Mouse (Mus musculus): Measurements from ENCODE around the gene Wdr64. TPM values are rescaled to one million over a fixed set of nuclear protein-coding genes. Genes with fewer than 3 reads are reported as not detected.

Gene Wdr64
- polyA plus RNA-seq, 1 experiment = not detected

- whole genome bisulfite sequencing = 19% methylated on average over 4 of the region's 4 CpGs
- no peaks in the 10 kb centered on the region for H3K4me1 ChIP-seq (ENCODE audit: control insufficient read depth, insufficient read depth, low read length)
- H3K4me3 ChIP-seq (replicated peaks; ENCODE audit: control insufficient read depth, low read depth, low read length) = no peak overlapping the region
- H3K27ac ChIP-seq (ENCODE audit: control insufficient read depth, insufficient read depth, low read depth, low read length, poor library complexity) = no peak overlapping the region
- TF ChIP-seq CTCF (IDR thresholded peaks at IDR 0.05; ENCODE audit: control insufficient read depth, insufficient read depth, low read length) = no peak
- TF ChIP-seq POLR2A (IDR thresholded peaks at IDR 0.05; ENCODE audit: borderline replicate concordance, control insufficient read depth, low read depth, low read length) = no peak
Measured at GRCm38 (mm10) chr1:175699796-175700195, 1.4 kb downstream of the Wdr64 start.

DNA sequence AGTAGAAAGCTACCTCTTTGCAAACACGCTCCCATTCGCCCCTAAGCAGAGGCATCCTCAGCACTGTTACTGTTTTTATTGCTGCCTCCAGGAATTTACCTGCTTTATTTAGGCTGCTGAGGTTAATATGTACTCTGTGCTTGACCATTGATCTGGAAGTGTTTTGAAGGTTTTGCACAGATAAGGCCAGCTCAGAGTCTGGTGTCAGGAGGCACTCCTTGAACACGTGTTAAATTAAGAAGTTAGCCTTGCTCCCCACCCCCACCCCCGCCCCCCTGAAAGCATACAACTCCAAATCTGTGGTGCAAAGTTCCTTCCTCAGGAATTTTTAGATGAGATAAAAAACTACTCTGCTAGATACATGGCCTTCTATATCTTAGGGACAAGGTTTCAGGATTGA is 2.8 kb downstream of the Wdr64 start:
- H3K4me1 ChIP-seq (ENCODE audit: control insufficient read depth, insufficient read depth, low read length) = no peaks in the 10 kb centered on the region
- 64% methylated on average over 4 of the region's 4 CpGs for WGBS

GRCm38 (mm10) chr1:175707599-175707998 is 9.2 kb downstream of the Wdr64 start:
- TF ChIP-seq POLR2A (IDR thresholded peaks at IDR 0.05; ENCODE audit: borderline replicate concordance, control insufficient read depth, low read depth, low read length) (no peak), CTCF (IDR thresholded peaks at IDR 0.05; ENCODE audit: control insufficient read depth, insufficient read depth, low read length) (no peak)
- WGBS = 52% methylated on average over 5 of the region's 5 CpGs
- no peak overlapping the region for H3K27ac ChIP-seq (ENCODE audit: control insufficient read depth, insufficient read depth, low read depth, low read length, poor library complexity)

More for the DNA sequence above, 2.8 kb downstream of the Wdr64 start:
- TF ChIP-seq POLR2A (IDR thresholded peaks at IDR 0.05; ENCODE audit: borderline replicate concordance, control insufficient read depth, low read depth, low read length) (no peak), CTCF (IDR thresholded peaks at IDR 0.05; ENCODE audit: control insufficient read depth, insufficient read depth, low read length) (no peak)
- Histone ChIP-seq H3K4me3 (replicated peaks; ENCODE audit: control insufficient read depth, low read depth, low read length) (no peak overlapping the region), H3K27ac (ENCODE audit: control insufficient read depth, insufficient read depth, low read depth, low read length, poor library complexity) (no peak overlapping the region)

DNA sequence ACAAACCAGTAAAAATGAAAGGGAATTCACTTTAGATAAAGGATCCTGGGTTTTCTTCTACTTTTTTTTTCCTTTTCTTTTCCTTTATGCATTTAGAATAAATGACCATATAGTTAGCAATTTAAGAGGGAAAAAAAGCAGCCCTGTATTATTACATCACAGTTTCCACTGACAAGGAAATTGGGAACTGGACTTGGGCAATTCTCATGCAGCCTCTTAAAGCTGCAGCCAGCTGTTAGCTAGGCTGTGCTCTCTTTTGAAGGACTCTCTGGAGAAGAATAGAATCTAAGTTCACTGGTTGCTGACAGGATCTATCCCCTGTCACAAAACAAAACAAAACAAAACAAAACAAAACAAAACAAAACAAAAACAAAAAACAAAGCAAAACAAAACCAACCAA is 9.6 kb downstream of the Wdr64 start:
- Histone ChIP-seq H3K4me3 (replicated peaks; ENCODE audit: control insufficient read depth, low read depth, low read length) (no peak overlapping the region), H3K4me1 (ENCODE audit: control insufficient read depth, insufficient read depth, low read length) (no peaks in the 10 kb centered on the region), H3K27ac (ENCODE audit: control insufficient read depth, insufficient read depth, low read depth, low read length, poor library complexity) (no peak overlapping the region)
- TF ChIP-seq POLR2A (IDR thresholded peaks at IDR 0.05; ENCODE audit: borderline replicate concordance, control insufficient read depth, low read depth, low read length) (no peak), CTCF (IDR thresholded peaks at IDR 0.05; ENCODE audit: control insufficient read depth, insufficient read depth, low read length) (no peak)

More at GRCm38 (mm10) chr1:175707599-175707998, 9.2 kb downstream of the Wdr64 start:
- Histone ChIP-seq H3K4me1 (ENCODE audit: control insufficient read depth, insufficient read depth, low read length) (no peaks in the 10 kb centered on the region), H3K4me3 (replicated peaks; ENCODE audit: control insufficient read depth, low read depth, low read length) (no peak overlapping the region)

DNA sequence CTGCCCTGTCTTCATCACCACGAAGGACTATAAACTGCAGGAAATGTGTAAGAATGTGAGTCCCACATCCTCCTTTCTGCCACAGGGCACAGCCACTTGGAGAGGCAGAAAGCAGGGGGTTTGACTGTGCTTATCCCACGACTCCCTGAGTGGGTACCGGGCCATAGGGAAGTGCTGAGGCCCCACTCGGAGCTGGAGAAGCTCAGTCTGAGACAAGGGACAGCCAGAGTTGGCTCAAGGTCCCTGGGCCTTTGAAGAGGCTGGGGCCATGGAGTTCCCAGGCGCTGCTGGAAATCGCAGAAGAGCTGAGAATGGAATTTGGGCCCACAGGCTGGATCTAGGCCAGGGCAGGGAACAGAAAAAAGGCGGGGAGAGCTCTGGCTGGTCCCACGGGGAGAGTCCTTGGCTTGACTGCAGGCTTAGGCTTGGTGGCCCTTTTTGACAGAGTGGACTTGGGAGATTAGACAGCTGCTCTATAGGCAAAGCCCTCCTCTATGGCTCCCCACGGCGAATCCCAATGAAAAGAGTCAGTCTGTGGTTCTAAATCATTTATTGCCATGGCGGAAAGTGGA is 14.0 kb downstream of the Wdr64 start:
- no peak overlapping the region for H3K4me3 ChIP-seq (replicated peaks; ENCODE audit: control insufficient read depth, low read depth, low read length)
- no peaks in the 10 kb centered on the region for H3K4me1 ChIP-seq (ENCODE audit: control insufficient read depth, insufficient read depth, low read length)
- TF ChIP-seq CTCF (IDR thresholded peaks at IDR 0.05; ENCODE audit: control insufficient read depth, insufficient read depth, low read length) = no peak
- no peak for TF ChIP-seq POLR2A (IDR thresholded peaks at IDR 0.05; ENCODE audit: borderline replicate concordance, control insufficient read depth, low read depth, low read length)
- 66% methylated on average over 11 of the region's 11 CpGs for WGBS
- no peak overlapping the region for H3K27ac ChIP-seq (ENCODE audit: control insufficient read depth, insufficient read depth, low read depth, low read length, poor library complexity)

GRCm38 (mm10) chr1:175716832-175717231 is 18.4 kb downstream of the Wdr64 start:
- no peak overlapping the region for H3K27ac ChIP-seq (ENCODE audit: control insufficient read depth, insufficient read depth, low read depth, low read length, poor library complexity)
- no peaks in the 10 kb centered on the region for H3K4me1 ChIP-seq (ENCODE audit: control insufficient read depth, insufficient read depth, low read length)
- WGBS = 85% methylated on average over 9 of the region's 9 CpGs
- TF ChIP-seq CTCF (IDR thresholded peaks at IDR 0.05; ENCODE audit: control insufficient read depth, insufficient read depth, low read length) (no peak), POLR2A (IDR thresholded peaks at IDR 0.05; ENCODE audit: borderline replicate concordance, control insufficient read depth, low read depth, low read length) (no peak)
- H3K4me3 ChIP-seq (replicated peaks; ENCODE audit: control insufficient read depth, low read depth, low read length) = no peak overlapping the region

GRCm38 (mm10) chr1:175725771-175726170 is 27.4 kb downstream of the Wdr64 start:
- no peak for TF ChIP-seq POLR2A (IDR thresholded peaks at IDR 0.05; ENCODE audit: borderline replicate concordance, control insufficient read depth, low read depth, low read length)
- no peak for TF ChIP-seq CTCF (IDR thresholded peaks at IDR 0.05; ENCODE audit: control insufficient read depth, insufficient read depth, low read length)
- Histone ChIP-seq H3K4me1 (ENCODE audit: control insufficient read depth, insufficient read depth, low read length) (no peaks in the 10 kb centered on the region), H3K27ac (ENCODE audit: control insufficient read depth, insufficient read depth, low read depth, low read length, poor library complexity) (no peak overlapping the region), H3K4me3 (replicated peaks; ENCODE audit: control insufficient read depth, low read depth, low read length) (no peak overlapping the region)
- WGBS = 44% methylated on average over 7 of the region's 7 CpGs

GRCm38 (mm10) chr1:175754576-175755364 is 56.4 kb downstream of the Wdr64 start:
- no peaks in the 10 kb centered on the region for H3K4me1 ChIP-seq (ENCODE audit: control insufficient read depth, insufficient read depth, low read length)
- H3K4me3 ChIP-seq (replicated peaks; ENCODE audit: control insufficient read depth, low read depth, low read length) = no peak overlapping the region
- H3K27ac ChIP-seq (ENCODE audit: control insufficient read depth, insufficient read depth, low read depth, low read length, poor library complexity) = no peak overlapping the region
- TF ChIP-seq CTCF (IDR thresholded peaks at IDR 0.05; ENCODE audit: control insufficient read depth, insufficient read depth, low read length) (no peak), POLR2A (IDR thresholded peaks at IDR 0.05; ENCODE audit: borderline replicate concordance, control insufficient read depth, low read depth, low read length) (no peak)
- WGBS = 63% methylated on average over 10 of the region's 10 CpGs

Measured in bone marrow, adult 2 months (tissue).